Mouse (Mus musculus): ENCODE results near the gene Dnah2.

The Dnah2 gene

GRCm38 (mm10) chr11:69549060-69549656, at the start of gene Dnah2:
TSS of gene Dnah2 (minus strand) at chr11:69549110.
- no peak for DNase-seq (ENCODE audit: low spot score in 2 of 2)

GRCm38 (mm10) chr11:69594853-69595252, 45.9 kb upstream of the Dnah2 start:
- no peak for DNase-seq (ENCODE audit: low spot score in 2 of 2)

- no peak for DNase-seq (ENCODE audit: low spot score in 2 of 2)
Observed at GRCm38 (mm10) chr11:69592799-69593198, 43.9 kb upstream of the Dnah2 start.

- DNase-seq (ENCODE audit: low spot score in 2 of 2): no peak
Observed at GRCm38 (mm10) chr11:69591899-69592637, 43.2 kb upstream of the Dnah2 start.

GRCm38 (mm10) chr11:69591424-69591823, 42.5 kb upstream of the Dnah2 start:
- DNase-seq (ENCODE audit: low spot score in 2 of 2): no peak

GRCm38 (mm10) chr11:69590622-69591021, 41.7 kb upstream of the Dnah2 start:
- no peak for DNase-seq (ENCODE audit: low spot score in 2 of 2)

- DNase-seq (ENCODE audit: low spot score in 2 of 2): no peak
Observed at GRCm38 (mm10) chr11:69589207-69589834, 40.4 kb upstream of the Dnah2 start.

- DNase-seq (ENCODE audit: low spot score in 2 of 2): no peak
Observed at GRCm38 (mm10) chr11:69585718-69586325, 36.9 kb upstream of the Dnah2 start.

GRCm38 (mm10) chr11:69584937-69585336, 36.0 kb upstream of the Dnah2 start:
- no peak for DNase-seq (ENCODE audit: low spot score in 2 of 2)

- no peak for DNase-seq (ENCODE audit: low spot score in 2 of 2)
Observed at GRCm38 (mm10) chr11:69584008-69584407, 35.1 kb upstream of the Dnah2 start.

GRCm38 (mm10) chr11:69582230-69582805, 33.4 kb upstream of the Dnah2 start:
- no peak for DNase-seq (ENCODE audit: low spot score in 2 of 2)

GRCm38 (mm10) chr11:69581814-69582213, 32.9 kb upstream of the Dnah2 start:
- DNase-seq (ENCODE audit: low spot score in 2 of 2): no peak

GRCm38 (mm10) chr11:69581147-69581688, 32.3 kb upstream of the Dnah2 start:
- DNase-seq (ENCODE audit: low spot score in 2 of 2): peak; percentile 76 to 89

GRCm38 (mm10) chr11:69580572-69581146, 31.7 kb upstream of the Dnah2 start:
- DNase-seq (ENCODE audit: low spot score in 2 of 2): peak in 1 of 2 experiments; percentile 21

GRCm38 (mm10) chr11:69580091-69580514, 31.2 kb upstream of the Dnah2 start, which contains the start of the genes Wrap53 and Trp53:
TSS of gene Wrap53 (minus strand) at chr11:69580255.
TSS of gene Trp53 (plus strand) at chr11:69580359.
- peak; percentile 89 to 90 for DNase-seq (ENCODE audit: low spot score in 2 of 2)

GRCm38 (mm10) chr11:69579128-69580017, 30.5 kb upstream of the Dnah2 start:
- peak; percentile 92 to 95 for DNase-seq (ENCODE audit: low spot score in 2 of 2)

GRCm38 (mm10) chr11:69578301-69578700, 29.4 kb upstream of the Dnah2 start:
- no peak for DNase-seq (ENCODE audit: low spot score in 2 of 2)

GRCm38 (mm10) chr11:69576307-69576706, 27.4 kb upstream of the Dnah2 start:
- no peak for DNase-seq (ENCODE audit: low spot score in 2 of 2)

GRCm38 (mm10) chr11:69575220-69575619, 26.3 kb upstream of the Dnah2 start:
- no peak for DNase-seq (ENCODE audit: low spot score in 2 of 2)

GRCm38 (mm10) chr11:69565131-69565530, 16.2 kb upstream of the Dnah2 start:
- no peak for DNase-seq (ENCODE audit: low spot score in 2 of 2)

All from urinary bladder, adult 18-20 months (tissue).